Mouse (Mus musculus): ENCODE measurements at regions not wholly inside any gene's neighbourhood (a gene's known extent, or its start where the extent isn't known, plus 50 kb on each side); places are given as distances from the start of the nearest gene placed in this dataset.
"Not testable (repeated sequence)": the region's sequence is repeated elsewhere in the genome, so short reads cannot be mapped to it uniquely, and the experiment has no call there.

DNA sequence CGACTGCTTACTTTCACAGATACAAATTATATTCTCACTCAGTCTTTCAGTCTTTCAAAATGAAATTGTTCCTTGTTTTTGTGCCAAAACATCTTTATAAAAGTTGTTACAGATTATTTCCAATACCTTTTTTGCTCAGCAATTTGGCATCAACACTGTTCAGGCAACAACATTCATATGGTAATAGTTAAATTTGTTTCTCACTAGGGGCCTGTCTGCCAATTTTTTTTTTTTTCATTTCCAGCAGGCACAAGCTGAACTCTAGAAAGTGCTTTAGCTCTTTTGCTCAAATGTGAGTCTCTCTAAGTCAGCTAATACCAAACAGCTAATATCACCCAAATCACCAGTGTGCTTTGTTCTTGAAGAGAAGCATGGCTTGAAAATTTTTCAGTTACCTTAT is 199.4 kb downstream of the Antxr2 start:
- DNase-seq (ENCODE audit: low spot score), result no peak

- no peak for DNase-seq (ENCODE audit: low spot score)
Observed at GRCm38 (mm10) chr5:97817485-97817884, 213.4 kb downstream of the Antxr2 start.

DNA sequence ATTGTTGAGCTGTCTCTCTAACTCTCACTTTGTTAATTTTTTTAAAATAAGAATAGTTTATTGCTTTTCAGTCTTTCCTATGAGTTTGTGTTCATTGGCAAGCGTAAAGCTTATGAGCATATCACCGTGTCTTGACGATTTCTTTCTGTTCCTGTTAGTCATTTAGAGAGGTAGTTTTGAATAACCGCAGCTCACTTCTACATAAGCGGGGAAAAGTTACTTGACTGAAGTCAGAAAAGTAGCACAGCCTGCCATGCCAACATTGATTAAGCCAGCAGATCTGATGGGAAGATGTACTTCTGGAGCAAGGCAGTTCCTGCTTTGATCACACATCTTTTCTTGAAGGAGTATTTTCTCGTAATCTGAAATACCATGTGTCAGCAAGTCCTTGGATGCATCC is 215.5 kb downstream of the Antxr2 start:
- DNase-seq (ENCODE audit: low spot score), result no peak

GRCm38 (mm10) chr5:97814700-97815099 is 216.1 kb downstream of the Antxr2 start:
- DNase-seq (ENCODE audit: low spot score), result no peak

- no peak for DNase-seq (ENCODE audit: low spot score)
Observed at GRCm38 (mm10) chr5:97812611-97813350, 218.1 kb downstream of the Antxr2 start.

DNA sequence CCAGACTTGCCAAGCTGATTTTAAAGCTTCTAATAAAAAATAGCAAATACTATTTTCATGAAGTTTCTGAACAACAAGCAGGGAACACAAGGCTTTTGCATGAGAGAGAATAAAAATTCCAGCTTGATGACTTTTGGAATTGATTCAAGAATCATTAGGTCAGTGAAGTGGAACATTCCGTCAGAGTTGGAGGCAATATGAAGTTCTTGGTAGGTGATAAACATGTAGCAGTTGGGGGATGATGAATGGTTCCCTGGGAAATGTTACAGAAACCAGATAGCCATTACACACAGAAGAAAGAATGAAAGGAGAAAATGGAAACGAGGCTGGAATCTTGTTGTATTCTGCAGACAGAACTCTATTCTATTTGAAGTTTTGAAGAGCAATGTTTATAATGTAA is 221.8 kb downstream of the Antxr2 start:
- no peak for DNase-seq (ENCODE audit: low spot score)

GRCm38 (mm10) chr5:97807171-97807570 is 223.7 kb downstream of the Antxr2 start:
- no peak for DNase-seq (ENCODE audit: low spot score)

GRCm38 (mm10) chr5:97806754-97807153 is 224.1 kb downstream of the Antxr2 start:
- DNase-seq (ENCODE audit: low spot score), result no peak

GRCm38 (mm10) chr5:97800017-97800416 is 230.8 kb downstream of the Antxr2 start:
- no peak for DNase-seq (ENCODE audit: low spot score)

DNA sequence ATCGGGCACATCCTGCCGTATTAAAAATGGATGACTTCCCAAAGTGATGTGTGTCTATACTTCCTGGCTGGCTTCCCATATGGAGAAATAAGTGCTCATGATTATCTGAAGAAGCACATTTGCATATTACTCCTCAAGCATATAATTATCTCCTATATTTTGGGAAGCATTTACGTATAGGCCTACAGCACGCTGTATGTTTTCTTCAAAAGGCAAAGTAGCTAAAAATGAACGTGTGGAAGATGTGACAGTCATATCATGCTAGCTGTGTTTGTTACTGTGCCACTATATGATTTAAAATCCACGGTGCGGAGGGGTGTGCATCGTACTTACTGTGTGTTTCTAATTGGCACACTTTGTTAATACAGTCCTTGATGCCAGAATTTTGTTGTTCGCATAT is 242.7 kb downstream of the Antxr2 start:
- DNase-seq (ENCODE audit: low spot score), result no peak

DNA sequence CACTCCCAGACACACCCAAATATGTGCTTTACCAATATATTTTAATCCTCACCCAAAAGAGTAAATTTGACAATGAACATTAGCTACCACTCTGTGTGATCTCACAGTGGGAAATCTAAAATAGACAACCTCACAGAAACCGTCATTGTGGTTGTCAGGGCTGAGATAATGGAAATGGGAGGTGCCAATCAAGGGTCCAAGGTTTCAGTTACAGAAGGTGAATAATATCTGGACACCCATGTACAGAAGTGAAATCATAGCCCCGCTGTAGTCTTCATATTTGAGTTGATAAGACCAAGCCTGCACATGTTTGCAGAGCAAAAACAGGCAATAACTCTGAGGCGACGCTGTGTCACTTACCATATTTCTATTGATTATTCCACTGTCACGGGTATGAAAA is 243.8 kb downstream of the Antxr2 start:
- no peak for DNase-seq (ENCODE audit: low spot score)

- DNase-seq (ENCODE audit: low spot score), result not testable (repeated sequence)
Observed at GRCm38 (mm10) chr5:97775100-97775499, 255.7 kb downstream of the Antxr2 start.

DNA sequence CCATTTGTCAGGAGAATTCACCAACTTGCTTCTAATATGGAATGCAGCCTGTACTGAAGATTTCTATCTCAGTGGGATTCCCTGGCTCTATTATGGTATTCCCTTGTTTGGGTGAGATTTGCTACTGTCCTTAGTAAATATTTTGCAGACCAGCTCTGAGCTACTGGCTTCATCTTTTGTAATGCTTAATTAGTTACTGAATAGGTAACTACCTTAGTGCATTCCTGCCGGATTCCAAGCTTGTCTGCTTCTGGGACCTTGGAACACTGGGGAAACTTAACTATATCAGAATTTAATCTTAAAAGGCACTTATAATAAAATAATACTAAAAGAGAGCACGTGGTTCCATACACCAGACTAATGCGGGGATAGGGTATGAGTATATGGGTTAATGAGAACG is 257.4 kb downstream of the Antxr2 start:
- DNase-seq (ENCODE audit: low spot score), result not testable (repeated sequence)

GRCm38 (mm10) chr5:97737339-97737738 is 280.5 kb upstream of the Gk2 start:
- no peak for DNase-seq (ENCODE audit: low spot score)

DNA sequence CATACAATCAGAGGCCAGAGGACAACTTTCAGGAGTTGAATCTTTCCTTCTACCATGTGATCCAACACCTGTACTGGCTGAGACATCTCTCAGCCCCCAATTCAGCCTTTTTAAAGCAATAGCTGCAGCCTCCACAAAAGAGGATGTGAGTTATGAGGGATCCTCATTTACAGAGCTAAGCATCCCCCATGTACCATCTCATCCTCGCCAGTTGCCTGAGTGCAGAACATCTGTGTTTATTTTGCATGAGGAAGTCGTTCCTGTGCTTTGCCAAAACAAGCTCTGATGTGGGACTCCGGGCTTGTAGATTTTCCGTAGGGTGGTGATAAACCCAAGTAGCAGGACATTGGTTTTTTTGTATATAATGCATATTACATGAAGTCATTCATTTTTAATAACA is 274.1 kb upstream of the Gk2 start:
- DNase-seq (ENCODE audit: low spot score), result no peak

DNA sequence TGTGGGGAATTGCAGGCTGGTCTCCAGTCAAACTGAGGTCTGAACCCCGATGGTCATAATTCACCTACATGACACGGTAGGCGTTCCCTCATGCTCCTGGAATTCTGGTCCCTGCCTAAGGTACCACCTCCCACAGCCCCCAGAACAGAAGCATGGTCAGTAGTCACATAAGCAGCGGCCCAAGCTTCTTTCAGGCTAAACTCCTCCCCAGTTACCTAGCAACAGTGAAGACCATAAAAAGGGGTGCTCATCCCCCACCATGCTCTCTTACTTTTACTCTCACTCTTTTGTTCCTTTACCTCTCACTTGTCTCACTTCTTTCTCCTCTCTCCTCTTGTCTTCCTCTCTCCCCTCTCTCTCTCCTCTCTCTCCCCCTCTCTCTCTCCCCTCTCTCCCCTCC is 262.5 kb upstream of the Gk2 start:
- DNase-seq (ENCODE audit: low spot score), result not testable (repeated sequence)

DNA sequence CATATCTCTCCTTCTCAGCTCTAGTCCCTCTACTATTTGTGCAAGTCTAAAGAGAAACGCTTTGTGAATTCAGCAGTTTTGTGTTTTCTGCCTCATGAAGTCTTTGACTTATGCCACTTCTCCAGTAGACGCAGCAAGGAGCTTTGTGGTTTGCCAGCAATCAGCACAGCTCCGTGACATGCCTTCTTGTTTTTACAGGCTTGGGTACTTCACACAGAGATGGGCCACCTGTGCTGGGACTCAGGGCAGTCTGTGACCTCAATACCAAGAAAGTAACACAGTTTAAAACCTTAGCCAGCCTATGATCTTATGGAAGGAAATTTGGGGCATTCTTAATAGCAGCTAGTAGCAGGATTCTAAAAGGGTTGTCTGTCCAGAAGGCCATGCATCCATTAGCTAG is 248.4 kb upstream of the Gk2 start:
- DNase-seq (ENCODE audit: low spot score), result no peak

GRCm38 (mm10) chr5:97700507-97700906 is 243.7 kb upstream of the Gk2 start:
- peak; percentile 22 for DNase-seq (ENCODE audit: low spot score)

GRCm38 (mm10) chr5:97697581-97698134 is 240.8 kb upstream of the Gk2 start:
- DNase-seq (ENCODE audit: low spot score), result no peak

DNA sequence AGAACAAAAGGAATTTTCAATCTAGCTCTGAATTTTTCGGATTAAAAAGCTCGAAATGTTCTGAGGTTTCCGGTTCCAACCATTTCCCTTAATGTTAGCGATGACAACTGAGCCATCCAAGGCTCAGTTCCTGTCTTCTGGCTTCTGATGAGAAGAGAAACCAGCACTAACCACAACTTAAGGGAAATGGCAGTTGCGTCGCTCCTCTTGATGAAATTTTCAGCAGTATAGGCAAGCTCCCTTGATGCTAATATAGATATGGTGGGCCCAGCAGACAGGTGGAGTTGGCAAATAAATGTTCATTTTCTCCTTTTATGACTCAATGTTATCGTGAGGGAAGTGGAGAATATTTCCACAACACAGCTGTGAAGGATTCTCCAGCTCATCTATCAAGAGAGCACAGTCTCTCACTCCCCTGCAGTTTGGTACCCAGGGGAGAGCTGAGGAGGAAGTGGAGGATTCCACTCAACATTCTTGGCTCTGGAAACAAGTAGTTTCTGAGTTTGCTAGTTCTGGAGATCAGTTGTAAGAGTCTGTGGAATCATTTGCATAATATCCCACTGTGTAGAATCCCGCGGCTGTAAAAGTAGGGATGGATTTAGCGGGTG is 236.6 kb upstream of the Gk2 start:
- DNase-seq (ENCODE audit: low spot score), result no peak

GRCm38 (mm10) chr5:97685443-97685842 is 228.6 kb upstream of the Gk2 start:
- no peak for DNase-seq (ENCODE audit: low spot score)

DNA sequence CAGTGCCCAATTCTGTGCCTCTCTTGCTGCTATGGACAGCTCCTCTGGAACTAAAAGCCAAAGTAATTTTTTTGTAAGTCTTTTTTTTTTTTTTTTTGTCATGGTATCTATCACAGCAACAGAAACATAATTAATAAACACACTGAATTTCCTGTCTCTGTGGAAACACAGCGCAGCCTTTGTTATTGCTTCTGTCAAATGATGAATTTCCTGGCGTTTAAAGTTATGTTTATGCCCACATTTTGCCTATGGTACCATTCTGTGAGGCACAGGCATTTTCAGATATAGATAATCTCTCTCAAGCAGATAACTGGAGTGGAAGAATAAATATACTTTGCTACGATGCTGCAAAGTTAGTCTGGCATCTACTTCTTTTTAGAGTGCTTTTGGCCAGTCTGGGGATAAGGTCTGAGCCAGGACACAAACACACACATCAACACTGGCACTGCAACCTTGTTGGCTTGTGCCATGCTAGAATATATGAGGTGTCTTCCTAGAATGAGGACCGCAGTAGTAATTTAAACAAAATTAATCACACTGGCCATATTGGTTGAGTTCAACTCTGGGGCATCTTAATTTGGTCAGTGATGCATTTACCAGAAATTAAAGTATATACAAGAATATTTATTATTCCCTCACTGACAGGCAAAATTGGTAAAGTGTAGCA is 227.9 kb upstream of the Gk2 start:
- DNase-seq (ENCODE audit: low spot score), result no peak

- DNase-seq (ENCODE audit: low spot score), result no peak
Observed at GRCm38 (mm10) chr5:97669726-97670125, 212.9 kb upstream of the Gk2 start.
